Mouse (Mus musculus) MEL (cell line): Measurements from ENCODE around the gene Gm28048. TPM values are rescaled to one million over a fixed set of nuclear protein-coding genes. Genes with fewer than 3 reads are reported as not detected.

Source experiments
- DNase-seq: peaks from one replicate; pipeline ENCODE4 v3.0.0; 2011; ENCODE audit warnings: low read depth, low spot score
- H3K27ac ChIP-seq: 2 replicates; pipeline ENCODE4 v1.5.1; 2012; ENCODE audit warnings: low read depth, mild to moderate bottlenecking, control low read depth, low read length, moderate library complexity; ENCODE audit not compliant: control insufficient read depth
- H3K27me3 ChIP-seq, 2 experiments: fragments of 150-350 bp in 1 of 2; sonication (generic) in 1 of 2; 2 replicates each; pipeline ENCODE4 v1.6.1; 2012; ENCODE audit warnings: low read length in 2 of 2, mild to moderate bottlenecking in 2 of 2, improper control_type of control experiment in 1 of 2, moderate library complexity in 1 of 2; ENCODE audit not compliant: insufficient read depth in 2 of 2, control insufficient read depth in 1 of 2
- H3K36me3 ChIP-seq, 2 experiments: 2 replicates each; pipeline ENCODE4 v1.6.1; 2012 to 2014; ENCODE audit warnings: low read length in 2 of 2, improper control_type of control experiment in 1 of 2, inconsistent platforms in 1 of 2, mild to moderate bottlenecking in 1 of 2; ENCODE audit not compliant: insufficient read depth in 2 of 2, control insufficient read depth in 1 of 2
- H3K4me1 ChIP-seq, 2 experiments: fragments of 150-350 bp in 1 of 2; sonication (generic) in 1 of 2; 2 replicates each; pipeline ENCODE4 v1.6.1; 2012; ENCODE audit warnings: low read length in 2 of 2, improper control_type of control experiment in 1 of 2, mild to moderate bottlenecking in 1 of 2; ENCODE audit not compliant: insufficient read depth in 2 of 2, control insufficient read depth in 1 of 2
- H3K4me3 ChIP-seq, 2 experiments: fragments of 150-350 bp in 1 of 2; sonication (generic) in 1 of 2; 2 replicates each; pipeline ENCODE4 v1.5.1; 2012; ENCODE audit warnings: low read depth in 2 of 2, low read length in 2 of 2, mild to moderate bottlenecking in 2 of 2, moderate library complexity in 2 of 2, control low read depth in 1 of 2, improper control_type of control experiment in 1 of 2; ENCODE audit not compliant: control insufficient read depth in 1 of 2, insufficient read depth in 1 of 2
- H3K79me2 ChIP-seq: 2 replicates; pipeline ENCODE4 v1.6.1; 2012; ENCODE audit warnings: mild to moderate bottlenecking, low read length, moderate library complexity; ENCODE audit not compliant: control insufficient read depth, poor library complexity, insufficient read depth
- H3K9ac ChIP-seq: 2 replicates; pipeline ENCODE4 v1.6.1; 2012; ENCODE audit warnings: low read depth, mild to moderate bottlenecking, control low read depth, low read length, moderate library complexity; ENCODE audit not compliant: control insufficient read depth, poor library complexity, severe bottlenecking
- H3K9me3 ChIP-seq: fragments of 150-350 bp; sonication (generic); replicated peaks from 2 replicates; pipeline ENCODE4 v1.6.1; 2012; ENCODE audit warnings: mild to moderate bottlenecking, low read length, improper control_type of control experiment, moderate library complexity; ENCODE audit not compliant: insufficient read depth
- BHLHE40 ChIP-seq: IDR thresholded peaks from 2 replicates; pipeline ENCODE4 v1.6.1; 2012; ENCODE audit warnings: low read depth, mild to moderate bottlenecking, inconsistent platforms, low read length, improper control_type of control experiment, borderline replicate concordance
- CTCF ChIP-seq, 3 experiments: IDR thresholded peaks in 2 of 3; conservative IDR thresholded peaks in 1 of 3; 2 replicates each; pipeline ENCODE4 v1.5.1; 2011 to 2012; ENCODE audit warnings: low read length in 3 of 3, low read depth in 2 of 3, mild to moderate bottlenecking in 2 of 3, improper control_type of control experiment in 1 of 3, inconsistent platforms in 1 of 3, mixed read lengths in 1 of 3, moderate library complexity in 1 of 3; ENCODE audit not compliant: control insufficient read depth in 1 of 3, insufficient read depth in 1 of 3, poor library complexity in 1 of 3, severe bottlenecking in 1 of 3
- ELF1 ChIP-seq: IDR thresholded peaks from 2 replicates; pipeline ENCODE4 v1.6.1; 2014; ENCODE audit warnings: low read depth, mild to moderate bottlenecking, inconsistent platforms, low read length, improper control_type of control experiment, moderate library complexity
- ETS1 ChIP-seq: IDR thresholded peaks from 2 replicates; pipeline ENCODE4 v1.6.1; 2012; ENCODE audit warnings: low read depth, mild to moderate bottlenecking, inconsistent platforms, low read length, improper control_type of control experiment, moderate library complexity
- GABPA ChIP-seq: IDR thresholded peaks from 2 replicates; pipeline ENCODE4 v1.6.1; 2012; ENCODE audit warnings: low read depth, mild to moderate bottlenecking, inconsistent platforms, low read length, improper control_type of control experiment, moderate library complexity
- GATA1 ChIP-seq: IDR thresholded peaks from 2 replicates; pipeline ENCODE4 v1.6.1; 2011; ENCODE audit warnings: low read depth, low read length, improper control_type of control experiment
- JUND ChIP-seq: IDR thresholded peaks from 2 replicates; pipeline ENCODE4 v1.6.1; 2011; ENCODE audit warnings: low read depth, mild to moderate bottlenecking, improper control_type of control experiment, low read length
- MAX ChIP-seq: IDR thresholded peaks from 2 replicates; pipeline ENCODE4 v1.6.1; 2011; ENCODE audit warnings: low read length, improper control_type of control experiment
- MAZ ChIP-seq: IDR thresholded peaks from 2 replicates; pipeline ENCODE4 v1.6.1; 2012; ENCODE audit warnings: low read depth, mild to moderate bottlenecking, inconsistent platforms, low read length, improper control_type of control experiment
- MXI1 ChIP-seq: IDR thresholded peaks from 2 replicates; pipeline ENCODE4 v1.6.1; 2011; ENCODE audit warnings: mild to moderate bottlenecking, low read depth, low read length, improper control_type of control experiment
- MYC ChIP-seq: IDR thresholded peaks from 2 replicates; pipeline ENCODE4 v1.6.1; 2011; ENCODE audit warnings: low read depth, mild to moderate bottlenecking, low read length, improper control_type of control experiment, moderate library complexity
- NELFE ChIP-seq: IDR thresholded peaks from 2 replicates; pipeline ENCODE4 v1.6.1; 2011; ENCODE audit warnings: low read depth, low read length, improper control_type of control experiment
- RAD21 ChIP-seq: IDR thresholded peaks from 2 replicates; pipeline ENCODE4 v1.6.1; 2011; ENCODE audit warnings: mild to moderate bottlenecking, low read depth, low read length, improper control_type of control experiment
- SIN3A ChIP-seq: IDR thresholded peaks from 2 replicates; pipeline ENCODE4 v1.6.1; 2012; ENCODE audit warnings: low read length, improper control_type of control experiment, inconsistent platforms
- SMC3 ChIP-seq: IDR thresholded peaks from 2 replicates; pipeline ENCODE4 v1.6.1; 2011; ENCODE audit warnings: low read depth, low read length, improper control_type of control experiment
- TBP ChIP-seq: IDR thresholded peaks from 2 replicates; pipeline ENCODE4 v1.8.0; 2011; ENCODE audit warnings: low read depth, low read length, improper control_type of control experiment
- TCF12 ChIP-seq: IDR thresholded peaks from 2 replicates; pipeline ENCODE4 v1.6.1; 2014; ENCODE audit warnings: low read depth, mild to moderate bottlenecking, inconsistent platforms, low read length, improper control_type of control experiment, moderate library complexity
- UBTF ChIP-seq: IDR thresholded peaks from 2 replicates; pipeline ENCODE4 v1.6.1; 2012; ENCODE audit warnings: low read depth, mild to moderate bottlenecking, inconsistent platforms, low read length, improper control_type of control experiment, moderate library complexity, borderline replicate concordance; ENCODE audit not compliant: insufficient read depth
- USF1 ChIP-seq: IDR thresholded peaks from 2 replicates; pipeline ENCODE4 v1.6.1; 2014; ENCODE audit warnings: low read depth, mild to moderate bottlenecking, inconsistent platforms, low read length, improper control_type of control experiment, moderate library complexity
- ZC3H11A ChIP-seq: IDR thresholded peaks from 2 replicates; pipeline ENCODE4 v1.6.1; 2012; ENCODE audit warnings: low read depth, mild to moderate bottlenecking, inconsistent platforms, low read length, improper control_type of control experiment
- ZKSCAN1 ChIP-seq: IDR thresholded peaks from 2 replicates; pipeline ENCODE4 v1.6.1; 2012; ENCODE audit warnings: low read depth, mild to moderate bottlenecking, inconsistent platforms, low read length, improper control_type of control experiment, moderate library complexity
- ZMIZ1 ChIP-seq: IDR thresholded peaks from 2 replicates; pipeline ENCODE4 v1.6.1; 2012; ENCODE audit warnings: low read depth, mild to moderate bottlenecking, inconsistent platforms, low read length, improper control_type of control experiment, moderate library complexity
- ZNF384 ChIP-seq: IDR thresholded peaks from 2 replicates; pipeline ENCODE4 v1.6.1; 2012; ENCODE audit warnings: low read depth, mild to moderate bottlenecking, inconsistent platforms, low read length, improper control_type of control experiment
- polyA plus RNA-seq, 2 experiments: library from polyadenylated mRNA; stranded (reverse) in 1 of 2; unstranded in 1 of 2; fragments of >175 nt in 1 of 2; fragments of >200 nt in 1 of 2; gene quantifications; 2 replicates each; pipeline versions ENCODE4 v1.2.1 to v1.2.4; 2012; ENCODE audit warnings: low replicate concordance in 2 of 2, low read depth in 1 of 2; ENCODE audit not compliant: insufficient read length in 2 of 2, insufficient read depth in 1 of 2, missing spikeins in 1 of 2
- total RNA-seq: library from RNA; depleted of rRNA; stranded (reverse); fragments of 300-350 nt; gene quantifications from 2 replicates; pipeline ENCODE4 v1.2.3, GENCODE M21; 2012

Gm28048 gene
- total and polyA plus RNA-seq, 3 experiments, result 8.6 to 15.0 TPM; not detected in 1

- 0 out of 2 replicates have a peak, but pooled peaks have one; percentile 29 for TF ChIP-seq SIN3A
- no peak for TF ChIP-seq ZMIZ1
- 0 out of 2 replicates have a peak, but pooled peaks have one; percentile 45 for TF ChIP-seq ETS1
- TF ChIP-seq CTCF (IDR thresholded peaks at IDR 0.05 in 2 of 3, conservative IDR thresholded peaks at IDR 0.05 in 1 of 3; ENCODE audit: control insufficient read depth in 1 of 3, insufficient read depth in 1 of 3, low read depth in 2 of 3, low read length in 3 of 3, poor library complexity in 1 of 3, severe bottlenecking in 1 of 3), result no peak
- TF ChIP-seq ZKSCAN1, result no peak
- TF ChIP-seq ZNF384, result no peak
- TF ChIP-seq TCF12, result peak; percentile 85
- no peak for TF ChIP-seq SMC3
- 0 out of 2 replicates have a peak, but pooled peaks have one; percentile 36 for TF ChIP-seq ELF1
- no peak for TF ChIP-seq MAZ
- no peak; the same call in 1 of the 2 replicates for TF ChIP-seq BHLHE40
- peak; percentile 84 for TF ChIP-seq TBP
- TF ChIP-seq RAD21, result no peak
- no peak for TF ChIP-seq JUND
- TF ChIP-seq ZC3H11A, result no peak
- TF ChIP-seq USF1, result no peak
These were observed 105.1 kb downstream of the Gm28048 start (continued) for GRCm38 (mm10) chr11:22876680-22877330.

GRCm38 (mm10) chr11:22875279-22875678 lies 106.6 kb downstream of the Gm28048 start:
- no peak overlapping the region for H3K27ac ChIP-seq
- H3K79me2 ChIP-seq, result no peaks in the 10 kb centered on the region; the same call in 1 of the 2 replicates
- H3K9me3 ChIP-seq, result no peaks in the 10 kb centered on the region
- peaks cover 0 to 23% of the 10 kb centered on the region in 2 experiments; a peak in 2 of 4 replicates for H3K36me3 ChIP-seq
- no peak for DNase-seq
- TF ChIP-seq NELFE (no peak), GABPA (no peak), USF1 (no peak), MXI1 (no peak), MAX (no peak)
- H3K9ac ChIP-seq, result no peak overlapping the region
- H3K4me1 ChIP-seq, result peaks cover 7 to 18% of the 10 kb centered on the region in 2 experiments
- H3K27me3 ChIP-seq, result no peaks in the 10 kb centered on the region
- no peak overlapping the region for H3K4me3 ChIP-seq

- Histone ChIP-seq H3K27me3 (no peaks in the 10 kb centered on the region), H3K27ac (no peak overlapping the region), H3K4me1 (peaks cover 7 to 18% of the 10 kb centered on the region in 2 experiments), H3K9me3 (no peaks in the 10 kb centered on the region), H3K36me3 (peaks cover 0 to 23% of the 10 kb centered on the region in 2 experiments; a peak in 2 of 4 replicates), H3K79me2 (no peaks in the 10 kb centered on the region; the same call in 1 of the 2 replicates), H3K9ac (no peak overlapping the region), H3K4me3 (no peak overlapping the region)
- no peak for DNase-seq
- TF ChIP-seq GATA1 (no peak), MYC (no peak), USF1 (no peak), MAX (no peak), UBTF (no peak)
These were observed 107.1 kb downstream of the Gm28048 start for GRCm38 (mm10) chr11:22874747-22875146.
